Mouse (Mus musculus) midbrain, embryonic 13.5 days (tissue): ENCODE data around the gene Gpr162. TPM values are rescaled to one million over a fixed set of nuclear protein-coding genes. Genes with fewer than 3 reads are reported as not detected.
A peak's percentile ranks its signal among the peaks of the same experiment; 100 is the strongest.
"Not testable (repeated sequence)": the region's sequence is repeated elsewhere in the genome, so short reads cannot be mapped to it uniquely, and the experiment has no call there.

Experiments used
- ATAC-seq: fragments of 200-750 bp; cut with Nextera tagmentation; 2 replicates; pipeline ENCODE4 v1.8.0; 2017; ENCODE audit warnings: mild to moderate bottlenecking, moderate TSS enrichment, moderate library complexity
- H3K27ac ChIP-seq: fragments of 300-500 bp; sonication (generic); 2 replicates; pipeline ENCODE4 v1.5.1; 2015; ENCODE audit warnings: inconsistent platforms, mild to moderate bottlenecking, moderate library complexity
- H3K27me3 ChIP-seq: fragments of 300-500 bp; sonication (generic); 2 replicates; pipeline ENCODE4 v1.6.1; 2015; ENCODE audit warnings: mild to moderate bottlenecking, inconsistent platforms
- H3K36me3 ChIP-seq: fragments of 300-500 bp; sonication (generic); 2 replicates; pipeline ENCODE4 v1.6.1; 2015; ENCODE audit warnings: mild to moderate bottlenecking, inconsistent platforms
- H3K4me1 ChIP-seq: fragments of 300-500 bp; sonication (generic); replicated peaks from 2 replicates; pipeline ENCODE4 v1.6.1; 2015; ENCODE audit warnings: inconsistent platforms
- H3K4me2 ChIP-seq: fragments of 300-500 bp; sonication (generic); replicated peaks from 2 replicates; pipeline ENCODE4 v1.6.1; 2015; ENCODE audit warnings: moderate library complexity, mild to moderate bottlenecking, inconsistent platforms
- H3K4me3 ChIP-seq: fragments of 300-500 bp; sonication (generic); replicated peaks from 2 replicates; pipeline ENCODE4 v1.5.1; 2015; ENCODE audit warnings: mild to moderate bottlenecking, inconsistent platforms
- H3K9ac ChIP-seq: fragments of 300-500 bp; sonication (generic); replicated peaks from 2 replicates; pipeline ENCODE4 v1.6.1; 2015; ENCODE audit warnings: mild to moderate bottlenecking, inconsistent platforms
- H3K9me3 ChIP-seq: fragments of 300-500 bp; sonication (generic); 2 replicates; pipeline ENCODE4 v1.6.1; 2016; ENCODE audit warnings: mild to moderate bottlenecking, inconsistent platforms
- WGBS: fragments of 180-500 bp; shearing (Covaris S2); methylation state at CpG from one replicate; pipeline ENCODE4 v1.1.7; 2015; 5-methylcytosine and 5-hydroxymethylcytosine counted together
- polyA plus RNA-seq: library from polyadenylated mRNA; unstranded; fragments of >200 nt; fragmentation: Nextera tagmentation; extraction: Ambion mirVana; gene quantifications from 2 replicates; pipeline ENCODE4 v1.2.1, GENCODE M21; 2015

Gpr162 gene
- polyA plus RNA-seq, 1 experiment from 2014 or later = 22.9 TPM

- H3K4me3 ChIP-seq = peak overlapping the region; percentile 63
- no peaks in the 10 kb centered on the region for H3K9me3 ChIP-seq
- peak; percentile 62 for ATAC-seq
- H3K36me3 ChIP-seq = peaks cover 61% of the 10 kb centered on the region
- WGBS = 39% methylated on average over 8 of the region's 8 CpGs
- H3K9ac ChIP-seq = peak overlapping the region; percentile 80; the same call in 1 of the 2 replicates
- no peaks in the 10 kb centered on the region for H3K27me3 ChIP-seq
- peaks cover 43% of the 10 kb centered on the region for H3K4me1 ChIP-seq
- peak overlapping the region; percentile 83 for H3K27ac ChIP-seq
- H3K4me2 ChIP-seq = peak overlapping the region; percentile 88
Measured at GRCm38 (mm10) chr6:124814448-124814847, 49.3 kb downstream of the Gpr162 start.

- under 1% methylated on average over 22 of the region's 22 CpGs for WGBS
- Histone ChIP-seq H3K27ac (peak within 1 kb of the TSS; percentile 83), H3K4me3 (peak within 1 kb of the TSS; percentile 63), H3K9ac (peak within 1 kb of the TSS; percentile 80), H3K4me2 (peak within 1 kb of the TSS; percentile 88), H3K9me3 (no peaks in the 10 kb centered on the region), H3K4me1 (peaks cover 48% of the 10 kb centered on the region), H3K27me3 (no peaks in the 10 kb centered on the region), H3K36me3 (peaks cover 56% of the 10 kb centered on the region)
- peak; percentile 81 for ATAC-seq
Measured at GRCm38 (mm10) chr6:124813933-124814332, 49.9 kb downstream of the Gpr162 start, which contains the start of gene Tpi1. Gene Tpi1 (minus strand): TSS chr6:124814296.

- H3K4me3 ChIP-seq = peak overlapping the region; percentile 63
- no peaks in the 10 kb centered on the region for H3K27me3 ChIP-seq
- peak overlapping the region; percentile 80 for H3K9ac ChIP-seq
- peak overlapping the region; percentile 88 for H3K4me2 ChIP-seq
- peak overlapping the region; percentile 83 for H3K27ac ChIP-seq
- peaks cover 51% of the 10 kb centered on the region for H3K4me1 ChIP-seq
- H3K36me3 ChIP-seq = peaks cover 51% of the 10 kb centered on the region
- peak; percentile 69 for ATAC-seq
- H3K9me3 ChIP-seq = no peaks in the 10 kb centered on the region
- WGBS = 0% methylated on average over 18 of the region's 18 CpGs
Measured at GRCm38 (mm10) chr6:124813496-124813895, 50.3 kb downstream of the Gpr162 start.

- H3K9ac ChIP-seq = peak overlapping the region; percentile 80
- no peak for ATAC-seq
- 17% methylated on average over 9 of the region's 9 CpGs for WGBS
- H3K27ac ChIP-seq = peak overlapping the region; percentile 83
- no peaks in the 10 kb centered on the region for H3K27me3 ChIP-seq
- peak overlapping the region; percentile 63 for H3K4me3 ChIP-seq
- no peaks in the 10 kb centered on the region for H3K9me3 ChIP-seq
- H3K4me2 ChIP-seq = peak overlapping the region; percentile 88
- peaks cover 45% of the 10 kb centered on the region for H3K36me3 ChIP-seq
- H3K4me1 ChIP-seq = peaks cover 56% of the 10 kb centered on the region
Measured at GRCm38 (mm10) chr6:124812848-124813247, 50.9 kb downstream of the Gpr162 start.

- Histone ChIP-seq H3K9ac (peak overlapping the region; percentile 80; the same call in 1 of the 2 replicates), H3K4me1 (peaks cover 56% of the 10 kb centered on the region), H3K9me3 (no peaks in the 10 kb centered on the region), H3K4me2 (peak overlapping the region; percentile 88), H3K27me3 (no peaks in the 10 kb centered on the region), H3K27ac (no peak overlapping the region), H3K4me3 (peak overlapping the region; percentile 63), H3K36me3 (peaks cover 36% of the 10 kb centered on the region)
- ATAC-seq = no peak
- WGBS = 87% methylated on average over 24 of the region's 24 CpGs
Measured at GRCm38 (mm10) chr6:124811701-124812560, 51.9 kb downstream of the Gpr162 start.

- WGBS = 88% methylated on average over 4 of the region's 4 CpGs
- Histone ChIP-seq H3K36me3 (peaks cover 30% of the 10 kb centered on the region), H3K27ac (no peak overlapping the region), H3K9ac (no peak overlapping the region), H3K4me2 (no peak overlapping the region), H3K4me1 (peaks cover 61% of the 10 kb centered on the region), H3K4me3 (no peak overlapping the region), H3K27me3 (no peaks in the 10 kb centered on the region), H3K9me3 (no peaks in the 10 kb centered on the region)
- ATAC-seq = no peak
Measured at GRCm38 (mm10) chr6:124811403-124811665, 52.4 kb downstream of the Gpr162 start.

- not testable (repeated sequence) for H3K4me2 ChIP-seq, H3K9ac ChIP-seq, H3K27ac ChIP-seq, H3K9me3 ChIP-seq, ATAC-seq, H3K27me3 ChIP-seq, H3K4me3 ChIP-seq
- WGBS = 86% methylated on average over 11 of the region's 11 CpGs
- H3K36me3 ChIP-seq = peaks cover 24% of the 10 kb centered on the region
- peaks cover 67% of the 10 kb centered on the region for H3K4me1 ChIP-seq
Measured at GRCm38 (mm10) chr6:124810566-124811402, 53.0 kb downstream of the Gpr162 start.

GRCm38 (mm10) chr6:124809775-124810538 lies 53.8 kb downstream of the Gpr162 start:
- Histone ChIP-seq H3K9me3 (no peaks in the 10 kb centered on the region), H3K27ac (peak overlapping the region; percentile 74), H3K9ac (peak overlapping the region; percentile 71)

GRCm38 (mm10) chr6:124809052-124809774 lies 54.6 kb downstream of the Gpr162 start:
- under 1% methylated on average over 35 of the region's 35 CpGs for WGBS
- Histone ChIP-seq H3K4me1 (peaks cover 64% of the 10 kb centered on the region), H3K4me2 (peak overlapping the region; percentile 96), H3K36me3 (peaks cover 14% of the 10 kb centered on the region), H3K27ac (peak overlapping the region; percentile 74), H3K27me3 (no peaks in the 10 kb centered on the region), H3K4me3 (peak overlapping the region; percentile 54), H3K9ac (peak overlapping the region; percentile 71), H3K9me3 (no peaks in the 10 kb centered on the region)
- ATAC-seq = peak; percentile 14

More at GRCm38 (mm10) chr6:124809775-124810538, 53.8 kb downstream of the Gpr162 start:
- H3K4me2 ChIP-seq = peak overlapping the region; percentile 96
- peak overlapping the region; percentile 54 for H3K4me3 ChIP-seq
- WGBS = 44% methylated on average over 14 of the region's 14 CpGs
- H3K4me1 ChIP-seq = peaks cover 72% of the 10 kb centered on the region
- peaks cover 16% of the 10 kb centered on the region for H3K36me3 ChIP-seq
- no peaks in the 10 kb centered on the region for H3K27me3 ChIP-seq
- ATAC-seq = peak; percentile 1; the same call in 1 of the 2 replicates
